In genomic region chr16:4659326-4659725, GRCm38 (mm10) we compare ENCODE assay signal across 10 mouse cellular contexts. TPM values are rescaled to one million over a fixed set of nuclear protein-coding genes. Genes with fewer than 3 reads are reported as not detected.
DNase-seq lines count a peak whose midpoint lies in the region; ATAC-seq and TF ChIP-seq lines count a peak whose summit lies in the region.
"Had no signal": no experiment of that assay in that cellular context is flagged by ENCODE, and none has a peak within 500 bp of the region (broad histone marks: within the 10 kb centered on the region; RNA-seq: fewer than 3 reads in every experiment).

No protein-coding gene starts in this region.

- TF ChIP-seq EP300 in stomach, postnatal 0 days (optimal IDR thresholded peaks at IDR 0.05): no peak

- WGBS in kidney, embryonic 14.5 days: 14% methylated on average over 2 of the region's 2 CpGs
- 30% methylated on average over 2 of the region's 2 CpGs for WGBS in stomach, embryonic 14.5 days
- 29% methylated on average over 2 of the region's 2 CpGs for WGBS in stomach, postnatal 0 days
- 4% methylated on average over 2 of the region's 2 CpGs for WGBS in forebrain, embryonic 14.5 days
- WGBS in thymus, adult 2 months: 75% methylated on average over 2 of the region's 2 CpGs

- no peak for TF ChIP-seq POLR2A in thymus, adult 2 months (IDR thresholded peaks at IDR 0.05; ENCODE audit: control insufficient read depth, extremely low read depth, insufficient read depth, low read length, poor library complexity)

- DNase-seq in kidney, adult 18-20 months: no peak
- DNase-seq in stomach, postnatal 0 days (ENCODE audit: low spot score): no peak
- DNase-seq in forebrain, embryonic 14.5 days (ENCODE audit: low spot score): no peak
- no peak for DNase-seq in thymus, adult 2 months
- no peak for DNase-seq in cerebellum, postnatal 14 days
- DNase-seq: adrenal gland, postnatal 36 days; cerebellum, postnatal 36 days; lung, adult 18-20 months had no signal

- ATAC-seq in kidney, embryonic 14.5 days (ENCODE audit: low FRiP score, low TSS enrichment): no peak
- ATAC-seq in stomach, embryonic 14.5 days (ENCODE audit: insufficient number of reproducible peaks, insufficient read depth, low FRiP score, low read depth): no peak
- no peak for ATAC-seq in stomach, postnatal 0 days (ENCODE audit: low FRiP score, low TSS enrichment)
- ATAC-seq in forebrain, embryonic 14.5 days: peak; percentile 11; the same call in 1 of the 2 replicates

- H3K4me1 ChIP-seq in kidney, embryonic 14.5 days (ENCODE audit: control insufficient read depth, insufficient read depth, low read length): peaks cover 34% of the 10 kb centered on the region
- peaks cover 28% of the 10 kb centered on the region for H3K4me1 ChIP-seq in stomach, embryonic 14.5 days (ENCODE audit: control insufficient read depth, insufficient read depth, low read length)
- peaks cover 3% of the 10 kb centered on the region; the same call in 1 of the 2 replicates for H3K4me1 ChIP-seq in stomach, postnatal 0 days (replicated peaks; ENCODE audit: control insufficient read depth, insufficient read depth)
- peaks cover 9% of the 10 kb centered on the region for H3K4me1 ChIP-seq in forebrain, embryonic 14.5 days (ENCODE audit: control insufficient read depth, insufficient read depth, low read length)
- peaks cover 9% of the 10 kb centered on the region; the same call in 1 of the 2 replicates for H3K4me1 ChIP-seq in thymus, adult 2 months (replicated peaks; ENCODE audit: control insufficient read depth, insufficient read depth, low read length)

- H3K4me3 ChIP-seq in kidney, embryonic 14.5 days (ENCODE audit: low read length): no peak overlapping the region
- H3K4me3 ChIP-seq in stomach, embryonic 14.5 days (ENCODE audit: low read depth, low read length): no peak overlapping the region
- H3K4me3 ChIP-seq in stomach, postnatal 0 days (ENCODE audit: low read depth, low read length): no peak overlapping the region
- H3K4me3 ChIP-seq in forebrain, embryonic 14.5 days (ENCODE audit: low read depth, low read length): no peak overlapping the region
- no peak overlapping the region for H3K4me3 ChIP-seq in thymus, adult 2 months (ENCODE audit: control insufficient read depth, insufficient read depth, low read length)

- H3K9ac ChIP-seq in kidney, embryonic 14.5 days (ENCODE audit: low read depth, low read length): no peak overlapping the region
- H3K9ac ChIP-seq in stomach, embryonic 14.5 days (replicated peaks; ENCODE audit: low read depth, low read length): no peak overlapping the region
- no peak overlapping the region for H3K9ac ChIP-seq in stomach, postnatal 0 days (ENCODE audit: low read length)
- H3K9ac ChIP-seq in forebrain, embryonic 14.5 days (ENCODE audit: low read length): peak overlapping the region; percentile 29

- peaks cover 14% of the 10 kb centered on the region; the same call in 1 of the 2 replicates for H3K36me3 ChIP-seq in kidney, embryonic 14.5 days (ENCODE audit: control insufficient read depth, insufficient read depth, low read length)
- H3K36me3 ChIP-seq in stomach, embryonic 14.5 days (ENCODE audit: control insufficient read depth, insufficient read depth, low read length): peaks cover 5% of the 10 kb centered on the region
- peaks cover 5% of the 10 kb centered on the region; the same call in 1 of the 2 replicates for H3K36me3 ChIP-seq in stomach, postnatal 0 days (ENCODE audit: control insufficient read depth, insufficient read depth, low read length)
- peaks cover 8% of the 10 kb centered on the region for H3K36me3 ChIP-seq in forebrain, embryonic 14.5 days (ENCODE audit: control insufficient read depth, insufficient read depth, low read length)
- H3K36me3 ChIP-seq in thymus, adult 2 months (ENCODE audit: control insufficient read depth, insufficient read depth, low read length): peaks cover 49% of the 10 kb centered on the region

- peak overlapping the region; percentile 92 for H3K27ac ChIP-seq in kidney, embryonic 14.5 days (ENCODE audit: low read depth, low read length)
- H3K27ac ChIP-seq in stomach, embryonic 14.5 days (ENCODE audit: low read length): peak overlapping the region; percentile 85
- H3K27ac ChIP-seq in stomach, postnatal 0 days (replicated peaks): no peak overlapping the region
- 0 out of 2 replicates have a peak overlapping the region, but pooled peaks have one; percentile 24 for H3K27ac ChIP-seq in forebrain, embryonic 14.5 days (ENCODE audit: low read depth, low read length)
- H3K27ac ChIP-seq in thymus, adult 2 months (ENCODE audit: control insufficient read depth, insufficient read depth, low read length): no peak overlapping the region

- no peaks in the 10 kb centered on the region for H3K27me3 ChIP-seq in kidney, embryonic 14.5 days (ENCODE audit: control insufficient read depth, insufficient read depth, low read length)
- no peaks in the 10 kb centered on the region for H3K27me3 ChIP-seq in stomach, embryonic 14.5 days (ENCODE audit: control insufficient read depth, insufficient read depth, low read length)
- no peaks in the 10 kb centered on the region for H3K27me3 ChIP-seq in stomach, postnatal 0 days (ENCODE audit: control insufficient read depth, insufficient read depth, low read length)
- H3K27me3 ChIP-seq in forebrain, embryonic 14.5 days (replicated peaks; ENCODE audit: control insufficient read depth, insufficient read depth, low read length): no peaks in the 10 kb centered on the region
- no peaks in the 10 kb centered on the region for H3K27me3 ChIP-seq in thymus, adult 2 months (ENCODE audit: control insufficient read depth, insufficient read depth, low read length)

- TF ChIP-seq CTCF in stomach, postnatal 0 days (IDR thresholded peaks at IDR 0.05; ENCODE audit: low read depth): no peak
- TF ChIP-seq CTCF in thymus, adult 2 months (IDR thresholded peaks at IDR 0.05; ENCODE audit: borderline replicate concordance, control insufficient read depth, extremely low read depth, insufficient read depth, low read length, poor library complexity): no peak

- H3K4me2 ChIP-seq in kidney, embryonic 14.5 days (replicated peaks; ENCODE audit: low read depth, low read length): no peak overlapping the region
- 0 out of 2 replicates have a peak overlapping the region, but pooled peaks have one; percentile 3 for H3K4me2 ChIP-seq in stomach, embryonic 14.5 days (replicated peaks; ENCODE audit: low read depth, low read length)
- no peak overlapping the region for H3K4me2 ChIP-seq in stomach, postnatal 0 days (replicated peaks; ENCODE audit: low read depth)
- 0 out of 2 replicates have a peak overlapping the region, but pooled peaks have one; percentile 20 for H3K4me2 ChIP-seq in forebrain, embryonic 14.5 days (ENCODE audit: low read length)

- H3K9me3 ChIP-seq in kidney, embryonic 14.5 days (ENCODE audit: control insufficient read depth, low read length): no peaks in the 10 kb centered on the region
- no peaks in the 10 kb centered on the region for H3K9me3 ChIP-seq in stomach, embryonic 14.5 days (ENCODE audit: control insufficient read depth, low read depth, low read length)
- no peaks in the 10 kb centered on the region for H3K9me3 ChIP-seq in stomach, postnatal 0 days (ENCODE audit: control insufficient read depth, low read length)
- no peaks in the 10 kb centered on the region for H3K9me3 ChIP-seq in forebrain, embryonic 14.5 days (replicated peaks; ENCODE audit: control insufficient read depth, low read length)

RNA-seq across cellular contexts. Expression of gene Dnaja3, which starts 19.5 kb away (rescaled TPM):
- 46.3 and 68.8 TPM in 2 replicates for polyA plus RNA-seq in kidney, embryonic 14.5 days (2014; fragmentation: Nextera tagmentation; extraction: Ambion mirVana)
- polyA plus RNA-seq in stomach, embryonic 14.5 days (2014; fragmentation: Nextera tagmentation; extraction: Ambion mirVana): 57.8 and 61.6 TPM in 2 replicates
- 47.0 and 49.2 TPM in 2 replicates for polyA plus RNA-seq in stomach, postnatal 0 days (2015; fragmentation: Nextera tagmentation; extraction: Ambion mirVana)
- polyA plus RNA-seq in forebrain, embryonic 14.5 days (2014; fragmentation: Nextera tagmentation; extraction: Ambion mirVana): 39.7 and 47.4 TPM in 2 replicates
- 18.3 and 19.7 TPM in 2 replicates for polyA plus RNA-seq in thymus, adult 2 months (2012; rRNA removed)

RNA-seq across cellular contexts. Expression of gene Vasn, which starts 19.6 kb away (rescaled TPM):
- 14.4 and 16.1 TPM in 2 replicates for polyA plus RNA-seq in kidney, embryonic 14.5 days (2014; fragmentation: Nextera tagmentation; extraction: Ambion mirVana)
- polyA plus RNA-seq in stomach, embryonic 14.5 days (2014; fragmentation: Nextera tagmentation; extraction: Ambion mirVana): 17.5 and 20.4 TPM in 2 replicates
- 8.8 and 9.6 TPM in 2 replicates for polyA plus RNA-seq in stomach, postnatal 0 days (2015; fragmentation: Nextera tagmentation; extraction: Ambion mirVana)
- polyA plus RNA-seq in forebrain, embryonic 14.5 days (2014; fragmentation: Nextera tagmentation; extraction: Ambion mirVana): 2.1 and 2.8 TPM in 2 replicates
- polyA plus RNA-seq in thymus, adult 2 months (2012; rRNA removed): 5.3 and 8.1 TPM in 2 replicates

RNA-seq across cellular contexts. Expression of gene Coro7, which starts 20.3 kb away (rescaled TPM):
- polyA plus RNA-seq in kidney, embryonic 14.5 days (2014; fragmentation: Nextera tagmentation; extraction: Ambion mirVana): 12.0 and 16.4 TPM in 2 replicates
- 15.0 and 16.6 TPM in 2 replicates for polyA plus RNA-seq in stomach, embryonic 14.5 days (2014; fragmentation: Nextera tagmentation; extraction: Ambion mirVana)
- polyA plus RNA-seq in stomach, postnatal 0 days (2015; fragmentation: Nextera tagmentation; extraction: Ambion mirVana): 7.6 and 8.1 TPM in 2 replicates
- 9.2 and 18.3 TPM in 2 replicates for polyA plus RNA-seq in forebrain, embryonic 14.5 days (2014; fragmentation: Nextera tagmentation; extraction: Ambion mirVana)
- polyA plus RNA-seq in thymus, adult 2 months (2012; rRNA removed): 391 and 423 TPM in 2 replicates

RNA-seq across cellular contexts. Expression of gene Pam16, which starts 34.5 kb away (rescaled TPM):
- 102 and 116 TPM in 2 replicates for polyA plus RNA-seq in kidney, embryonic 14.5 days (2014; fragmentation: Nextera tagmentation; extraction: Ambion mirVana)
- 84.7 and 85.5 TPM in 2 replicates for polyA plus RNA-seq in stomach, embryonic 14.5 days (2014; fragmentation: Nextera tagmentation; extraction: Ambion mirVana)
- polyA plus RNA-seq in stomach, postnatal 0 days (2015; fragmentation: Nextera tagmentation; extraction: Ambion mirVana): 65.4 and 71.9 TPM in 2 replicates
- polyA plus RNA-seq in forebrain, embryonic 14.5 days (2014; fragmentation: Nextera tagmentation; extraction: Ambion mirVana): 160 and 192 TPM in 2 replicates
- polyA plus RNA-seq in thymus, adult 2 months (2012; rRNA removed): 35.7 and 40.4 TPM in 2 replicates

RNA-seq across cellular contexts. Expression of gene Nmral1, which starts 59.8 kb away (rescaled TPM):
- polyA plus RNA-seq in kidney, embryonic 14.5 days (2014; fragmentation: Nextera tagmentation; extraction: Ambion mirVana): 132 and 145 TPM in 2 replicates
- polyA plus RNA-seq in stomach, embryonic 14.5 days (2014; fragmentation: Nextera tagmentation; extraction: Ambion mirVana): 69.7 and 70.6 TPM in 2 replicates
- polyA plus RNA-seq in stomach, postnatal 0 days (2015; fragmentation: Nextera tagmentation; extraction: Ambion mirVana): 15.5 and 17.2 TPM in 2 replicates
- polyA plus RNA-seq in forebrain, embryonic 14.5 days (2014; fragmentation: Nextera tagmentation; extraction: Ambion mirVana): 127 and 143 TPM in 2 replicates
- 25.6 and 27.2 TPM in 2 replicates for polyA plus RNA-seq in thymus, adult 2 months (2012; rRNA removed)

Comparison
In these comparisons a context has a peak if more than half of its experiments do, and no peak if none do; other contexts are left out.
1. H3K27ac ChIP-seq: peak in kidney, embryonic 14.5 days (single experiment), stomach, embryonic 14.5 days (single experiment) and forebrain, embryonic 14.5 days (single experiment); none in stomach, postnatal 0 days (single experiment) and thymus, adult 2 months (single experiment).
2. H3K4me2 ChIP-seq: peak in stomach, embryonic 14.5 days (single experiment) and forebrain, embryonic 14.5 days (single experiment); none in kidney, embryonic 14.5 days (single experiment) and stomach, postnatal 0 days (single experiment).
3. RNA of gene Coro7, which starts 20.3 kb away (polyA plus RNA-seq): 391 to 423 TPM in thymus, adult 2 months; 12.0 to 16.4 TPM in kidney, embryonic 14.5 days, 15.0 to 16.6 TPM in stomach, embryonic 14.5 days, 9.2 to 18.3 TPM in forebrain, embryonic 14.5 days and 7.6 to 8.1 TPM in stomach, postnatal 0 days; every median in the first group is over 10 times any median in the second.